Comparison of ENCODE assay signal across 23 mouse cellular contexts in genomic region chr7:134723509-134723908, GRCm38 (mm10). TPM values are rescaled to one million over a fixed set of nuclear protein-coding genes. Genes with fewer than 3 reads are reported as not detected.
DNase-seq lines count a peak whose midpoint lies in the region; ATAC-seq and TF ChIP-seq lines count a peak whose summit lies in the region.
"Had no signal": no experiment of that assay in that cellular context is flagged by ENCODE, and none has a peak within 500 bp of the region (broad histone marks: within the 10 kb centered on the region; RNA-seq: fewer than 3 reads in every experiment).

No protein-coding gene starts in this region.

- 0 out of 2 replicates have a peak, but pooled peaks have one; percentile 38 for ATAC-seq in megakaryocyte, adult 5-6 weeks (ENCODE audit: poor library complexity, severe bottlenecking)
- ATAC-seq: forebrain, embryonic 13.5 days; forebrain, embryonic 16.5 days; hindbrain, embryonic 16.5 days; intestine, embryonic 15.5 days; Patski had no signal

- H3K9me3 ChIP-seq in ES-E14 (ENCODE audit: control insufficient read depth, insufficient read depth, low read depth, low read length): no peaks in the 10 kb centered on the region
- H3K9me3 ChIP-seq: forebrain, embryonic 10.5 days; forebrain, embryonic 13.5 days; hindbrain, embryonic 10.5 days; hindbrain, embryonic 13.5 days; intestine, embryonic 15.5 days had no signal

- H3K27ac ChIP-seq in ES-E14 (ENCODE audit: insufficient read depth, low read depth, low read length, poor library complexity, severe bottlenecking): peak overlapping the region; percentile 5; the same call in 1 of the 2 replicates
- H3K27ac ChIP-seq: forebrain, embryonic 10.5 days; forebrain, embryonic 13.5 days; hindbrain, embryonic 10.5 days; hindbrain, embryonic 13.5 days; intestine, embryonic 15.5 days had no signal

- no peaks in the 10 kb centered on the region; the same call in 1 of the 2 replicates for H3K36me3 ChIP-seq in ES-E14 (ENCODE audit: control insufficient read depth, insufficient read depth, low read length, poor library complexity, severe bottlenecking)
- H3K36me3 ChIP-seq: G1E; hindbrain, embryonic 10.5 days; hindbrain, embryonic 13.5 days; intestine, embryonic 15.5 days had no signal

- no peak overlapping the region for H3K4me3 ChIP-seq in ES-E14 (ENCODE audit: insufficient read depth in 1 of 2, low read depth in 1 of 2, low read length in 2 of 2, poor library complexity in 1 of 2, severe bottlenecking in 1 of 2)
- H3K4me3 ChIP-seq: forebrain, embryonic 10.5 days; forebrain, embryonic 13.5 days; hindbrain, embryonic 10.5 days; hindbrain, embryonic 13.5 days; intestine, embryonic 15.5 days had no signal

- in situ Hi-C loops in ES-E14 (cut with MboI; ENCODE audit: low sequenced_read_pairs in 2 of 2, unreplicated experiment in 2 of 2): no loop called here

- DNase-seq in adrenal gland, adult (ENCODE audit: inconsistent age in 2 of 2, low spot score in 1 of 2): peak; percentile 40 to 76
- DNase-seq in adrenal gland, adult 8-10 months: no peak
- peak; percentile 29 for DNase-seq in adrenal gland, postnatal 14 days
- no peak for DNase-seq in adrenal gland, adult 18-20 months (ENCODE audit: low spot score in 2 of 2)
- DNase-seq in ES-E14 (ENCODE audit: low read depth, low spot score): no peak
- DNase-seq in embryo, embryonic 10 days (ENCODE audit: low spot score): no peak
- no peak for DNase-seq in ovary, postnatal 14 days (ENCODE audit: low spot score)
- DNase-seq: cerebellum, adult 18-20 months; cerebellum, adult 9-10 months; cerebellum, postnatal 14 days; gastrocnemius, postnatal 10 days; gastrocnemius, postnatal 36 days; kidney, adult 11 months had no signal

- peaks cover 5 to 7% of the 10 kb centered on the region in 2 experiments; a peak in 3 of 4 replicates for H3K4me1 ChIP-seq in ES-E14 (ENCODE audit: control insufficient read depth in 2 of 2, insufficient read depth in 2 of 2, low read length in 2 of 2, poor library complexity in 1 of 2)

- no peak overlapping the region for H3K9ac ChIP-seq in ES-E14 (ENCODE audit: insufficient read depth, low read depth, low read length, poor library complexity, severe bottlenecking)
- H3K9ac ChIP-seq: forebrain, embryonic 13.5 days; hindbrain, embryonic 13.5 days; intestine, embryonic 15.5 days had no signal

TF ChIP-seq in ES-E14, 5 proteins besides CTCF, POLR2A, EP300 and RAD21:
- TF ChIP-seq HCFC1 (IDR thresholded peaks at IDR 0.05; ENCODE audit: borderline replicate concordance, insufficient read depth, low read length) (no peak), ZNF384 (IDR thresholded peaks at IDR 0.05; ENCODE audit: low read depth, low read length) (no peak), ZC3H11A (IDR thresholded peaks at IDR 0.05; ENCODE audit: borderline replicate concordance, low read depth, low read length) (no peak), CHD2 (IDR thresholded peaks at IDR 0.05; ENCODE audit: low read depth, low read length) (no peak), MAFK (IDR thresholded peaks at IDR 0.05; ENCODE audit: insufficient read depth, low read depth, low read length) (no peak)
TF ChIP-seq in ES-E14: peak in this region for 0.

RNA-seq across cellular contexts. Expression of gene Dock1, which starts 53.1 kb away (rescaled TPM):
- total RNA-seq in adrenal gland, adult 8-10 months (2022): 100 to 1,000 TPM; 156 to 259 (median 216) TPM
- total RNA-seq in adrenal gland, postnatal 14 days (2021): 117 and 125 TPM in 2 replicates
- 100 to 1,000 TPM in 1 of 2 experiments, 10 to 100 TPM in 1; 89.9 to 206 TPM for total RNA-seq in adrenal gland, adult 18-20 months (2021)
- total RNA-seq in ES-E14 (2012; rRNA removed): 24.3 and 37.4 TPM in 2 replicates
- 21.1 and 29.0 TPM in 2 replicates for total RNA-seq in megakaryocyte, adult 5-6 weeks (2015)
- total RNA-seq in megakaryocyte, adult 5-6 weeks (2017): 19.6 and 23.5 TPM in 2 replicates
- total RNA-seq: G1E had no signal

Comparison
In these comparisons a context has a peak if more than half of its experiments do, and no peak if none do; other contexts are left out.
1. DNase-seq: peak in adrenal gland, adult (2 of 2) and adrenal gland, postnatal 14 days (single experiment); none in adrenal gland, adult 8-10 months (single experiment), adrenal gland, adult 18-20 months (0 of 2), ES-E14 (single experiment), embryo, embryonic 10 days (single experiment) and ovary, postnatal 14 days (single experiment).